Mouse (Mus musculus) T-helper 17 cell (primary cell): ENCODE results near the gene Iqschfp.

Experiments used
- in situ Hi-C, 2 experiments: fragments of 300-600 bp; cut with MboI, MseI; formaldehyde crosslinking; loops; 1 replicate in 1 of 2; 2 replicates in 1 of 2; pipeline ENCODE4 v1.15.1; 2025; ENCODE audit warnings: high pct_unique_total_duplicates in 2 of 2

Gene Iqschfp

DNA sequence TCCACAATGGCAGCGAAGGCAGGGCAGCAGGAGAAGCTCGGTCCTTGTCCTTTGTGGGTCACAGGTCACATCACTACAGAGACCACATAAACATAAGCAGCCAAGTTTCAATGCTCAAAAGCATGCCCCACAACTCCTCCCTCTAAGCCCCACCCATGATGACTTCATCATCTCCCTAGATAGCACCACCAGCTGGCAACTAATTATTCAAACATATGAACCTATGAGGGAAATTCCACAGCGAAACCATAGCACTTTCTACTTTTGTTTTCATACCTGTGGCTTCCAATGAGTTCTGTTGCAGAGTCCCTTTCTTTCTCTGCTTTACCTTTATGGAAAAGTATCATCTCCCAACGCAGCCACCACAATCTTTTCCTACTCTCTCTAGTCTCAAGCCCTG is 443.5 kb downstream of the Iqschfp start:
- in situ Hi-C loops = no loop called here

DNA sequence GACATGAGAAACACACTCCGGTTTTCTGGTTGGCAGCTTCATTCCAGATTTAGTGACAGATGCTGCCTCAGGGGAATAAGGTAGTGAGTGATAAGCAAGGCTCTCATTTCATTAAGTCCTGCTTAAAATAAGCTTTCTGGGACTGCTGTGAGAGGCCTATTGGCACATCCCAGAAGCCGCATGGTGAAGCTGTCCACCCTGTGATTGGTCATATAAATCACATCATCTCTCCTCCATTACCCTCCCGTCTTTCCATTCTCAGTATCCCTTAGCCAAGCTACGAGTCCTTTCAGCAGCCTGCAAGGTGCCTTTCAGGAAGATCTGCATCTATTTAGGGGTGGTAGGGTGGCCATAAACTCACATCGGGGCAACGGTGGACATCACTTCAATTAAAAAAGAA is 458.6 kb downstream of the Iqschfp start:
- in situ Hi-C loops = no loop called here

DNA sequence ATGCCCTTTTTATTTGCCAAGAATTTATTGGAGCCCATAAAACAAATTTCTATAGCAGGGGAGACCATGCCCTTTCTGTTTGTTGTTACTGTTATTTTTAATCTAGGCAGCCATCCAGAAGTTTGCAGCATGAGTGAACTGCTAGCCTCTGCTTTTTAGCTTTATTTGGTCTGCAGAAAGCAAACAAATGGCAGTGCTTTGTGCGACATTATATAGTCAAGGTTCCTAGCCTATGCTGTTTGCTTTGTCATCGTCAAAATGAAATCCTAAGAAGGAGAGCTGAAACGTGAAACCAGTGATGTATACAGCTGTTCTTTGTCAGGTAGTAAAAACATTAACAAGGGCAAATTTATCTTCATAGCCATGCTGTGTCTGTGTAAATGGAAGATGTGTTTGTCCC is 459.4 kb downstream of the Iqschfp start:
- in situ Hi-C loops = no loop called here

- in situ Hi-C loops = no loop called here
These were observed 460.9 kb downstream of the Iqschfp start for GRCm38 (mm10) chr3:68352961-68353360.

DNA sequence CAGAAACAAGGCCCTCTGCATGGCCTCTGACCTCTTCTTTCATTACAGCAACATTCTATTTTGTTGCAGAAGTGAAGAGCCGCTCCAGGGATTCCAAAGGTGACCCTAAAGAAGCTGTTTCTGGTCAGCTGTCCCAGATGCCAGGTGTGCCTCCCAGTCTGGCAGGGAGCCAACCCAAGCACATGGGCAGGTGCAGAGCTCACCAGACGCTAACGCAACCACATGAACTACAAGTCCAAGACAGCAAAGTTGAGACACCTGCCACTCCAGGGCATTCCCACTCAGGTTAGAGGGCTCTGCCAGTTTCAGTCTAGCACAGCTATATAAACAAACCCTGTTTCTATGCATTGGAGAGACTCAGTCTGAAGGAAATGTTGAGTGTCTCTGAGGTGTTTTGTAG is 461.5 kb downstream of the Iqschfp start:
- in situ Hi-C loops = no loop called here

DNA sequence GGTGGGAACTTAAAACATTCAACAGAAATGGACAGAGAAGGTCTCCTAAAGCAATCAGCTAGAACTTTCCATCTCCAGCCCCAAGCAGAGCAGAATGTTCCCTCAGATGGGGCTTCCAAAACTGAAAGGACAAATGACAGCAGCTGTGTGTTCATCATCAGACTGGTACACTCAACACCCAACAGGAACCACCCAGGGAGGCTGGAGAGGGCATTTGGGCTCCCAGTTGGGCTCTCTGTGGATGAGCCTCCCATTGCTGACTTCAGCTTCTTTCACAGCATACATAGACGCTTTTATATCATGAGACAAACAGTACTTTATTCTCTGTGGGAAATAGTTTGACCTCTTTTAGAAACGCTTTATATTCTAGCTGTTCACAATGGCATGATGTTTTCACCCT is 464.5 kb downstream of the Iqschfp start:
- in situ Hi-C loops = no loop called here

DNA sequence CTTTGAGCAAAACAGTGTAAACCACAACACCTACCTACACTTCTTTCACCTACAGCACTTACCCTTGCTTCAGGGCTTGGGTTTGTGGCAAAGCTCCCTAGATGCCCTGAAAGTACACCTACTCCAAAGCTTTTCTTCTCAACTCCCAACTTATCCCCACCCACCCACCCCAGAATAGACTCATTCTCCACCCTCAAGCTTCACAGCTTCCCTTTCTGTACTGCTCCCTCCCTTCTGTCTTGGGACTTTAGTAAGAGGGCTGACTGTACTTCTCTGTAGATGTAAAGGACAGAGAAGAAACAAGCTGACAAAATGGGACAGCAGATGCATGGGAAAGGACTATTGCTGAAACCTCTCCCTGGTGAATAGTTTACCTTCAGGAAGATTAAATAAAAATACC is 476.0 kb downstream of the Iqschfp start:
- in situ Hi-C loops = no loop called here

DNA sequence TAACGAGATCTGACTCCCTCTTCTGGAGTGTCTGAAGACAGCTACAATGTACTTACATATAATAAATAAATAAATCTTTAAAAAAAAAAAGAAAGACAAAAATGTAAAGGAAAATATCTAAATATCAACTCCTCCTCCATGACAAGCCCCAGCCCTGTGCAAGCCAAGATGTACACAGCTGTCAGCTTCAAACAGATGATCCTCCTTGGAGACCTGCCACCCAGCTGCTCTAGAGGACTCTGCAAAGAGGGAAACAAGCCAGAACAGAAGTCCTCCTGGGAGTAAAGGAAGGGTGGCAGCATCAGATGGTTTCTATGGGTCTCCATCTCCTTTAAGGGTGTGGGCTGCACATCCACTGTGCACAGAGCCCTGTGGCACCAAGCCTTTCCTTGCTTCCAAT is 480.9 kb downstream of the Iqschfp start:
- in situ Hi-C loops = no loop called here

DNA sequence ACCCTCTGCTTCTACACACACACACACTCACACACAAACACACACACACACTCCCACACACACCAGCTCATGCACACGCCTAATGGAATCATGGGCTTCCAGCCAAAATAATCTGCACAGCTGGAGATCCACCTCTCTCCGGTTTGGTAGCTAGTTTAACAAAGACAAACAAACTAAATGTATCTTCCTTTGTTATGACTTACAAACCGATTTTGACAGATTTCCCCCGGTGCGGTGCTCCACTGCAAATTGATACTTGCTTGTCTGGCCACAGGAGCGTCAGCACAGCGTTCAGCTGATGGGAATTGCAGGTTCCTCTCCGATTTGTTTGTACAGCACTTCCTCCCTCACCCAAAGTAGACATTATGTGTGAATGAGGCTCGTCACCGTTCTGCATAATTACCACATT is 483.1 kb downstream of the Iqschfp start:
- in situ Hi-C loops = no loop called here

GRCm38 (mm10) chr3:68377452-68378198 is 485.6 kb downstream of the Iqschfp start:
- in situ Hi-C loops = no loop called here

DNA sequence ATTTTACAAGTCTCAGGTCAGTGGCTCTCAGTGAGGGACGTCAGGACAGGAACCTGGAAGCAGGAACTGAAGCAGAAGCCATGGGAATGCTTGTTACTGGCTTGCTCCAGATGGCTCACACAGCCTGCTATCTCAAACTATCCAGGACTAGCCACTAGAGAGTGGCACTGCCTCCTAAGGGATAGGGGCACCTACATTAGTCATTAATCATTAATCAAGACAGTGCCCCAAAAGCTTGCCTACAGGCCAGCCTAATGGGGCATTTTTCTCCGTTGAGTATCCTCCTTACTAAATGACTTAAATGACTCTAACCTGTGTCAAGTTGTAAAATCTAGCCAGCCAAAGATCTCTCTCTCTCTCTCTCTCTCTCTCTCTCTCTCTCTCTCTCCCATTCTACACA is 486.8 kb downstream of the Iqschfp start:
- in situ Hi-C loops = no loop called here

- in situ Hi-C loops = no loop called here
These were observed 487.2 kb downstream of the Iqschfp start for GRCm38 (mm10) chr3:68379242-68379641.

DNA sequence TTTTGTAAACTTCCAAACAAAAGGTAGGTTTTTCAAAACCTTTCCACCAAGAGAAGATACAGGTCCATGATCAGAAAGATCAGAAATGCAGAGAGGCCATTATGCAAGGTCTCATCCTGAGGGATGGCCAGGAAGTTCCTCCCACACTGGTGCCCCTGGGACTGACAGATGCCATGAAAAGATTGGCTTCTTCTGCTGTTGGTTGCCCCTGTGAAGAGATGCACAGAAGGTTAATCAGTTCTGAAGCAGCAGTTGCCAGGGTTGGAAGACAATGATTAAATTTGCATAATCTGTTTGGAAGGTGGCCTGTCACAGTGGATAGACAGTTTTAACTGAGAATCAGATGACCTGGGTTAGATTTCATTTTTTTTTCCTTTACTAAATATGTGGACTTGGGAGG is 491.6 kb downstream of the Iqschfp start:
- in situ Hi-C loops = no loop called here

- in situ Hi-C loops = no loop called here
These were observed 493.5 kb downstream of the Iqschfp start for GRCm38 (mm10) chr3:68385544-68385943.

GRCm38 (mm10) chr3:68388023-68388422 is 496.0 kb downstream of the Iqschfp start:
- in situ Hi-C loops = no loop called here

DNA sequence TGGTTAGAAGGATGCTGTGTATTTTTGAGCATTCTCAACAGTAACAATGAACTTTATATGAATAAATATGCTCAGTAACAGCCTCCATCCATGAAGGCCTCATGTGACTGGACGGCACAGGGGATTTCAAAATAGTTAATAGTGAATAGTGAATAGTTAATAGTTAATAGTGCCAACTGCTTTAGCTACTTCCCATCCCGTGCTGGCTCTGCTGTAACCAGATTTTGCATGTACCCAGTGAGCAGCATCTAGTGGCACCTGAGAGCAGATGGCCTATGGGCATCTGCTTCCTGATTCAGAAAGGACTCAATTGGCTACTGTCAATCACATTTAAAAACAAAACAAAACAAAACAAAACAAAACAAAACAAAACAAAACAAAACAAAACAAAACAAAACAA is 501.5 kb downstream of the Iqschfp start:
- in situ Hi-C loops = no loop called here

GRCm38 (mm10) chr3:68398691-68399090 is 506.7 kb downstream of the Iqschfp start:
- in situ Hi-C loops = no loop called here

DNA sequence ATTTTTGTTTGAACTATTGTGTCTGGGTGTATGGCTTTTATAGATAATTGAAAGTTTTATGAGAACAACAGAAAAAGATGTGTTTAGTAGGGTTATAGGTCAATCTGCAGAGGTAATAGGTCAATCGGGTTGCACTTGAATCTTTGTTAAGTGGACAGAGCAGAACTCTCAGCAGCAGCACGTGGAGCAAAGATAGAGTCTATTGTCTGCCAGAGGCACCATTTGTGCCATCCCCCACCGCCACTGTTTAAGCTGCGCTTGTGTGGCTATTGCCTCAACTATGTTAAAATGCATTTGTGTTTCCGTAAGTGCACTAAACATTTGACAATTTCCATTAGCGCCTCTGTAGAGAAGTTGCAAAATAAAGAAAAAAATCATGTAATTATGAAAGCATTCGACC is 508.1 kb downstream of the Iqschfp start:
- in situ Hi-C loops = no loop called here

- in situ Hi-C loops = no loop called here
These were observed 511.3 kb downstream of the Iqschfp start for GRCm38 (mm10) chr3:68403343-68403742.

DNA sequence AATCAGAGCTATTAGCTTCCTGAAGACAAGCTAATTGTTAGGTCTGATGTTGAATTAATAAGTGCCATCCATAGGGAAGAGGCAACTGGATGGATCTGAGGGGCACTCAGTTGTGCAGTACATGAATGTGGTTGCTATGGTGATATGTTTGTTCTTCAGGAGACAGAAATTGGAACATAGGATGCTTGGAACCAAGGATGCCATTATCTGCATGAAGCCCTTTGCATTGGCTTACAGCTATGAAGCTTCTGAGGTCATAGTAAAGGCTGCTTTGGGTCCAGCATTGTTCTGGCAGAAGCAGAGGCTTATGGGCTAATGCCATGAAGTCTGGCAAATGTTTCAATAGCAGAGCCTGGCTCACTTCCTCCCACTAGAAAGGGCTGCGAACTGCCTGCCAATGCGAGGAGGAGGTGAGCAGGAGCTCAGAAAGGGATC is 511.8 kb downstream of the Iqschfp start:
- in situ Hi-C loops = no loop called here

- in situ Hi-C loops = no loop called here
These were observed 513.7 kb downstream of the Iqschfp start for GRCm38 (mm10) chr3:68405724-68406123.

- in situ Hi-C loops = no loop called here
These were observed 520.2 kb downstream of the Iqschfp start for GRCm38 (mm10) chr3:68412262-68412661.

DNA sequence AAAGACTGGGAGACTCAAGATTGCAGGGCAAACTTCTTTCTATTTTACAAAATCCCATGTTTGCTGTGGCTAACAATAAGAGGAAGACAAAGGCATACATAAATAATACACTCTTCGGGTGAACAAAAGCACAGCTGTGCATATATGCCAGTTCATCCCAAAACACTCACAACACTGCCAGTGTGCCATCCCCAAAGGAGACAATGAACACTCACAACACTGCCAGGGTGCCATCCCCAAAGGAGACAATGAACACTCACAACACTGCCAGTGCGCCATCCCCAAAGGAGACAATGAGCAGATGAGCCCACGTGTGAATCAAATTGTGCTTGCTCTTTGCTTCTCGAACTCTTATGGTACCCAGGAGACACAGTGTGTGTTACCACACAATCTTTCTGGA is 527.8 kb downstream of the Iqschfp start:
- in situ Hi-C loops = no loop called here

GRCm38 (mm10) chr3:68420927-68421326 is 528.9 kb downstream of the Iqschfp start:
- in situ Hi-C loops = no loop called here
